Mouse (Mus musculus): ENCODE data around the gene Slc4a3. TPM values are rescaled to one million over a fixed set of nuclear protein-coding genes. Genes with fewer than 3 reads are reported as not detected.

The Slc4a3 gene
- polyA plus RNA-seq, 1 experiment from 2014 or later, result 38.6 TPM

GRCm38 (mm10) chr1:75555680-75556079 is 9.6 kb downstream of the Slc4a3 start:
- Histone ChIP-seq H3K27ac (no peak overlapping the region), H3K4me3 (no peak overlapping the region), H3K9me3 (replicated peaks) (no peaks in the 10 kb centered on the region), H3K36me3 (peaks cover 60% of the 10 kb centered on the region), H3K9ac (no peak overlapping the region), H3K27me3 (no peaks in the 10 kb centered on the region), H3K4me1 (peaks cover 13% of the 10 kb centered on the region), H3K4me2 (replicated peaks) (no peak overlapping the region)
- 95% methylated on average over 7 of the region's 7 CpGs for WGBS
- ATAC-seq (ENCODE audit: low FRiP score), result no peak

GRCm38 (mm10) chr1:75556143-75556781 is 10.2 kb downstream of the Slc4a3 start:
- Histone ChIP-seq H3K4me3 (no peak overlapping the region), H3K9me3 (replicated peaks) (no peaks in the 10 kb centered on the region), H3K4me1 (peaks cover 13% of the 10 kb centered on the region), H3K4me2 (replicated peaks) (no peak overlapping the region), H3K27ac (no peak overlapping the region), H3K9ac (no peak overlapping the region), H3K36me3 (peaks cover 54% of the 10 kb centered on the region), H3K27me3 (no peaks in the 10 kb centered on the region)
- ATAC-seq (ENCODE audit: low FRiP score), result no peak
- WGBS, result 88% methylated on average over 9 of the region's 9 CpGs

DNA sequence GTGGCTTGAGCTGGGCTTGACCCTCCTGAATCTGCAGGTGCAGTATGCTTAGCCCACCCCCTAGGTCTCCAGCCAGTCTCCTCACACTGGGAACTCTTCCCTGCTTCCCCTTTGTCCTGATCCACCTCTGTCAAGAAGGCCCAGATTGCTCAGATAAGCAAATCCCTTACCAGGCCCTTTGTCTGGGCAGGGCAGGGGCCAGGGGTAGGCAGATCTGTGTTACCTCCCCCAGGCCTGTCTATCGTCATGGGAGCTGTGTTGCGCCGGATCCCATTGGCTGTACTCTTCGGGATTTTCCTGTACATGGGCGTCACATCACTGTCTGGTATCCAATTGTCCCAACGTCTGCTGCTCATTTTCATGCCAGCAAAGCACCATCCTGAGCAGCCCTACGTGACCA is 11.0 kb downstream of the Slc4a3 start:
- ATAC-seq (ENCODE audit: low FRiP score), result no peak
- Histone ChIP-seq H3K9ac (no peak overlapping the region), H3K4me2 (replicated peaks) (no peak overlapping the region), H3K9me3 (replicated peaks) (no peaks in the 10 kb centered on the region), H3K4me3 (no peak overlapping the region), H3K4me1 (peaks cover 13% of the 10 kb centered on the region), H3K27ac (no peak overlapping the region), H3K27me3 (no peaks in the 10 kb centered on the region), H3K36me3 (peaks cover 47% of the 10 kb centered on the region)
- 88% methylated on average over 7 of the region's 7 CpGs for WGBS

GRCm38 (mm10) chr1:75558388-75559178 is 12.5 kb downstream of the Slc4a3 start:
- H3K27ac ChIP-seq, result peak overlapping the region; percentile 35; the same call in 1 of the 2 replicates
- no peak overlapping the region for H3K4me2 ChIP-seq (replicated peaks)

GRCm38 (mm10) chr1:75559212-75559925 is 13.3 kb downstream of the Slc4a3 start:
- 0 out of 2 replicates have a peak, but pooled peaks cover 4% of the 10 kb centered on the region for H3K9me3 ChIP-seq (replicated peaks)
- no peaks in the 10 kb centered on the region for H3K27me3 ChIP-seq
- H3K9ac ChIP-seq, result peak overlapping the region; percentile 27
- H3K4me3 ChIP-seq, result no peak overlapping the region
- 10% methylated on average over 17 of the region's 17 CpGs for WGBS
- H3K4me1 ChIP-seq, result peaks cover 13% of the 10 kb centered on the region
- peaks cover 26% of the 10 kb centered on the region for H3K36me3 ChIP-seq
- H3K27ac ChIP-seq, result no peak overlapping the region; the same call in 1 of the 2 replicates
- H3K4me2 ChIP-seq (replicated peaks), result peak overlapping the region; percentile 30; the same call in 1 of the 2 replicates
- ATAC-seq (ENCODE audit: low FRiP score), result peak; percentile 91

More at GRCm38 (mm10) chr1:75558388-75559178, 12.5 kb downstream of the Slc4a3 start:
- Histone ChIP-seq H3K27me3 (no peaks in the 10 kb centered on the region), H3K9me3 (replicated peaks) (0 out of 2 replicates have a peak, but pooled peaks cover 4% of the 10 kb centered on the region), H3K9ac (no peak overlapping the region; the same call in 1 of the 2 replicates), H3K4me3 (no peak overlapping the region), H3K36me3 (peaks cover 33% of the 10 kb centered on the region), H3K4me1 (peaks cover 13% of the 10 kb centered on the region)
- ATAC-seq (ENCODE audit: low FRiP score), result no peak
- whole genome bisulfite sequencing, result 90% methylated on average over 18 of the region's 18 CpGs

DNA sequence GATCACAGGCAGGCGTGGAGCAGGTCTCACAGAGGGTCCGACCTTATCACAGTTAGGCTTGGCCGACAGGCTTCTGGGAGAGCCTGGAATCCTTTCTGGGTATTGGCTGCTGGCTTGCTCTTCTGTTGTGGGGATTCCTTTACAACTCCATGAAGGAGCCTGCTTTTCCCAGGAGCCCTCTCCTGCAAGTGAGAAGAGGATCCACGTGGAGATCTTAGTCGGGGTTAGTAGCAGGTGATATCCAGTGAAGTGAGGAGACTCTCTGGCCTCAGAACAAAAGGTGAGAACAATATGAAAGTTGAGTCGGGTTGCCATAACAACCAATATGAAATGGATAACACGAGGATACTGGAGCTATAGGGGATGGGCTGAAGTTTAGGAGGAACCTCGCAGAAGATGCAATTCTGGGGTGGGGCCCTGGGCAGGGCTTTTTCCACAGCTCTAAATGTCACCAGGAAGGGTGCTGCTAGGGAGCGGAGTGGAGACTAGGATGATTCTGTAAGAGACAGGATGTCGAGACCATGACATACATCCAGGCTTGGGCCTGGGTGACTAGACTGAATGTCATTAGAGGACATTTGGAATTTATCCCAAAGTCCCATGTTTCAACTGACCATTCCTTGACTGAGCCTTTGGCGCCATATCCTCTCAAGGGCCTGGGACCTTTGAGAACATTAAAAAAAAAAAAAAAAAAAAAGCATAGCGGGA is 14.3 kb downstream of the Slc4a3 start:
- WGBS, result 82% methylated on average over 12 of the region's 12 CpGs
- 0 out of 2 replicates have a peak overlapping the region, but pooled peaks have one; percentile 19 for H3K9ac ChIP-seq
- H3K4me2 ChIP-seq (replicated peaks), result no peak overlapping the region
- H3K27me3 ChIP-seq, result no peaks in the 10 kb centered on the region
- no peak overlapping the region for H3K4me3 ChIP-seq
- no peak for ATAC-seq (ENCODE audit: low FRiP score)
- H3K27ac ChIP-seq, result no peak overlapping the region
- H3K36me3 ChIP-seq, result peaks cover 16% of the 10 kb centered on the region
- peaks cover 13% of the 10 kb centered on the region for H3K4me1 ChIP-seq
- H3K9me3 ChIP-seq (replicated peaks), result 0 out of 2 replicates have a peak, but pooled peaks cover 4% of the 10 kb centered on the region

DNA sequence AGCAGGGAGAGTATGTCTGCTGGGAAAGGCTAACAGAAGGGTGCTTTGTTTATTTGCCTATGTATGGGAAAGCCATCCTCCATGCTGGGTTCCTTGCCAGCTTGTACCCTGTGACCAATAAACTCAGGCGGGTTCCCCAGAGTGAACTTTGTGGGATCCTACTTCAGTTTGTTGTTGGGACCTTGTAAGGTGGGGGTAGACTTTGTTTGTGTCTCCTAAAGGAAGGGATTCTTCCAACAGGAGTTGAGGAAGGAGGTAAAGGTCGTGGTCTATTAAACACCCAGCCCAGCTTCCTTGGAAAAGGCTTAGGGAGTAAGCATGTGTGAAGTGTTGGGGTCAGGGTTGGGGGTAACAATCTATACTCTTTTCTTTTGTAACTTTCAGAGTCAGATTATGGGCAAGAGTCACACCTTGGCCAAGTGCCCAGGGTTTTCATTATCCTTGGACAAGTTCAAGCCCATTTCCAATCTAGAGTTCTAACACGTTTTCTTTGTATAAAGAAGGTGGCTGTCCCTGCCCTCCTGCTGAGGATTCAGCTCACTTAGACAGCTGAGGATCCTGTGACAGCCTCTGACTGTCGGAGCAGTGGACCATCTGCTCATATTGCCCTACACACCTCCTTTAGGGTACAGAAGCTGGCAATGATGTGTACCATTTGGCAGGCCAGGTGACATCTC is 15.3 kb downstream of the Slc4a3 start:
- ATAC-seq (ENCODE audit: low FRiP score), result no peak
- H3K9me3 ChIP-seq (replicated peaks), result 0 out of 2 replicates have a peak, but pooled peaks cover 4% of the 10 kb centered on the region
- H3K36me3 ChIP-seq, result peaks cover 13% of the 10 kb centered on the region; the same call in 1 of the 2 replicates
- no peak overlapping the region for H3K27ac ChIP-seq
- no peaks in the 10 kb centered on the region for H3K27me3 ChIP-seq
- no peak overlapping the region for H3K9ac ChIP-seq
- peaks cover 15% of the 10 kb centered on the region for H3K4me1 ChIP-seq
- no peak overlapping the region for H3K4me3 ChIP-seq
- WGBS, result 59% methylated on average over 4 of the region's 4 CpGs
- no peak overlapping the region for H3K4me2 ChIP-seq (replicated peaks)

DNA sequence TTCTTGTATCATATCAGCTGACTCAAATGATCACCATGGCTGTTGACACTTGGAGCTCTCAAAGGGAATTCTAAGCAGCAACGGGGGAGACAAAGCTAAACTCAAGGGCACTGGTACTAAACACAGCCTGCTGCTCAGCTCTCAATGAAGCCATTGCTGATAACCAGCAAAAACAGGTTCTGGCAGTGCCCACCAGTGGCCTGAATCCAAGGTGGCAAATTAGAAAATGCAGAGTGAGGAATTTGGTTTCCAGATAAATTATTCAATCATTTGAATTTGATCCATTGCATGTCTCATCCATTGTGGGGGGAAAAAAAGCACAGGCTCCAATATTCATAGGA is 15.8 kb downstream of the Slc4a3 start:
- WGBS, result 75% methylated on average over 1 of the region's 1 CpGs

GRCm38 (mm10) chr1:75564102-75564501 is 18.0 kb downstream of the Slc4a3 start:
- Histone ChIP-seq H3K27ac (no peak overlapping the region), H3K4me2 (replicated peaks) (no peak overlapping the region), H3K9me3 (replicated peaks) (0 out of 2 replicates have a peak, but pooled peaks cover 4% of the 10 kb centered on the region), H3K4me3 (no peak overlapping the region), H3K4me1 (peaks cover 12% of the 10 kb centered on the region), H3K36me3 (no peaks in the 10 kb centered on the region), H3K27me3 (no peaks in the 10 kb centered on the region), H3K9ac (no peak overlapping the region)
- 92% methylated on average over 2 of the region's 2 CpGs for WGBS
- no peak for ATAC-seq (ENCODE audit: low FRiP score)

More for the DNA sequence above, 15.8 kb downstream of the Slc4a3 start:
- H3K9ac ChIP-seq, result no peak overlapping the region
- no peak overlapping the region for H3K4me3 ChIP-seq
- peaks cover 15% of the 10 kb centered on the region for H3K4me1 ChIP-seq
- H3K27me3 ChIP-seq, result no peaks in the 10 kb centered on the region
- no peak for ATAC-seq (ENCODE audit: low FRiP score)
- 0 out of 2 replicates have a peak, but pooled peaks cover 4% of the 10 kb centered on the region for H3K9me3 ChIP-seq (replicated peaks)
- no peak overlapping the region for H3K27ac ChIP-seq
- peaks cover 11% of the 10 kb centered on the region; the same call in 1 of the 2 replicates for H3K36me3 ChIP-seq
- no peak overlapping the region for H3K4me2 ChIP-seq (replicated peaks)

DNA sequence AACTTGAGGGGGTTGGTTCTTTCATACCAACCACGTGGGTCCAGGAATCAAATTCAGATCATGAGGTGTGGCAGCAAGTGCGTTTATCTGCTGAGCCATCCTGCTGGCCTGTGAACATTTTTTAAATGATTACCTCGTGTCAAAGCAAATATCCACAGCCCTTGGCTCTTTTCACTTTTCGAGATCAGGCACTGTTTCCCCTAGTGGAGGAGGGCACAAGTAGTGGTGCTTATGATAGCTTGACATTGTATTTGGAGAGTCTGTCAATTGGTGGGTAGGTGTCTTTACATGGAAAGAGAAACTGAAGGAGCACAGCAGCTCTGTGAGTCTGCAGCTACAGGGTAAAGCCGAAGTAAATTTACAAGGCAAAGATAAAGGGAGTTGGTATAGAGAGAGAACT is 18.9 kb downstream of the Slc4a3 start:
- Histone ChIP-seq H3K4me3 (no peak overlapping the region), H3K27me3 (no peaks in the 10 kb centered on the region), H3K9ac (no peak overlapping the region), H3K4me1 (peaks cover 5% of the 10 kb centered on the region), H3K9me3 (replicated peaks) (0 out of 2 replicates have a peak, but pooled peaks cover 4% of the 10 kb centered on the region), H3K36me3 (no peaks in the 10 kb centered on the region), H3K4me2 (replicated peaks) (no peak overlapping the region), H3K27ac (no peak overlapping the region)
- 65% methylated on average over 5 of the region's 5 CpGs for WGBS
- ATAC-seq (ENCODE audit: low FRiP score), result no peak

DNA sequence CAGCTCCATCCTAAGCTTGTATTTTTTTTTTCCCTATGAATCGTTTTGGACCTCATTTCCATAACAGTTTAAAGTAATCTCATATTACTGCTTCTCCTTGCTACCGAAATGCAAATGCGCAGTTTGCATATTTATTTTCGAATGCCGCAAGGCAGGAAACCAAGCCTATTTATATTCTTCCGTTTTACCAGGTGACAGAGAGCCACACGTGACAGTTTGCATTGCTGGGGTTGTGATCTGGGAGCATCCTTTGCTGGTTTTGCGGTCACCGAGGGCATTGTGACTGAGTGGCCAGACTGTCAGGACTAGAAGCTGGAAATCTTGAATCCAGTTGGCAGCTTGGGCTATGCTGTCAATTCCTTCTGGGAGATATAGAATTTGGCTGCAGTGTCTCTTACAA is 19.6 kb downstream of the Slc4a3 start:
- H3K27me3 ChIP-seq, result no peaks in the 10 kb centered on the region
- WGBS, result 69% methylated on average over 9 of the region's 9 CpGs
- no peak for ATAC-seq (ENCODE audit: low FRiP score)
- 0 out of 2 replicates have a peak, but pooled peaks cover 4% of the 10 kb centered on the region for H3K9me3 ChIP-seq (replicated peaks)
- no peak overlapping the region for H3K4me2 ChIP-seq (replicated peaks)
- H3K9ac ChIP-seq, result no peak overlapping the region
- no peak overlapping the region for H3K4me3 ChIP-seq
- H3K27ac ChIP-seq, result no peak overlapping the region
- no peaks in the 10 kb centered on the region for H3K36me3 ChIP-seq
- H3K4me1 ChIP-seq, result peaks cover 2% of the 10 kb centered on the region; the same call in 1 of the 2 replicates
